Comparison of ENCODE assay signal across 20 mouse cellular contexts in genomic region chr14:72113377-72113993, GRCm38 (mm10).
A peak's percentile ranks its signal among the peaks of the same experiment; 100 is the strongest.
DNase-seq lines count a peak whose midpoint lies in the region; ATAC-seq and TF ChIP-seq lines count a peak whose summit lies in the region.
"Had no signal": no experiment of that assay in that cellular context is flagged by ENCODE, and none has a peak within 500 bp of the region (broad histone marks: within the 10 kb centered on the region; RNA-seq: fewer than 3 reads in every experiment).

No protein-coding gene starts in this region.

- peak in 1 of 3 experiments; percentile 1 for DNase-seq in liver, embryonic 14.5 days (ENCODE audit: low read depth in 3 of 3, low spot score in 3 of 3)
- DNase-seq in kidney, postnatal 10 days: no peak
- no peak for DNase-seq in hindbrain, embryonic 14.5 days (ENCODE audit: low spot score)
- DNase-seq in right cerebral cortex, postnatal 36 days (ENCODE audit: low spot score in 2 of 2): no peak
- DNase-seq: adrenal gland, postnatal 10 days; cerebellum, adult 18-20 months; cerebellum, adult 9-11 months; cerebellum, postnatal 36 days; forebrain, postnatal 0 days; gastrocnemius, postnatal 25 days; heart, adult 11 months; heart, postnatal 36 days had no signal

- 5% methylated on average over 8 of the region's 8 CpGs for WGBS in liver, embryonic 14.5 days (ENCODE audit: insufficient replicate concordance)
- 79% methylated on average over 8 of the region's 8 CpGs for WGBS in hindbrain, embryonic 14.5 days

- no peak overlapping the region for H3K4me2 ChIP-seq in liver, embryonic 14.5 days (ENCODE audit: low read depth)
- H3K4me2 ChIP-seq in hindbrain, embryonic 14.5 days (replicated peaks): no peak overlapping the region
- H3K4me2 ChIP-seq: forebrain, embryonic 13.5 days; heart, embryonic 13.5 days; hindbrain, embryonic 12.5 days had no signal

- peaks cover 3% of the 10 kb centered on the region for H3K27me3 ChIP-seq in megakaryocyte, embryonic 14.5 days (replicated peaks)
- no peaks in the 10 kb centered on the region for H3K27me3 ChIP-seq in liver, embryonic 14.5 days (ENCODE audit: control insufficient read depth, insufficient read depth, low read length)
- no peaks in the 10 kb centered on the region for H3K27me3 ChIP-seq in hindbrain, embryonic 14.5 days (ENCODE audit: control insufficient read depth, insufficient read depth, low read length)
- H3K27me3 ChIP-seq: forebrain, embryonic 13.5 days; heart, embryonic 13.5 days; hindbrain, embryonic 12.5 days had no signal

- no peak overlapping the region for H3K9ac ChIP-seq in liver, embryonic 14.5 days (replicated peaks)
- no peak overlapping the region for H3K9ac ChIP-seq in hindbrain, embryonic 14.5 days
- H3K9ac ChIP-seq: forebrain, embryonic 13.5 days; forebrain, postnatal 0 days; heart, embryonic 13.5 days; hindbrain, embryonic 12.5 days had no signal

- TF ChIP-seq CTCF in liver, embryonic 14.5 days (IDR thresholded peaks at IDR 0.05; ENCODE audit: low read depth): no peak

- peak overlapping the region; percentile 71 for H3K4me3 ChIP-seq in megakaryocyte, embryonic 14.5 days (replicated peaks)
- no peak overlapping the region for H3K4me3 ChIP-seq in liver, embryonic 14.5 days (ENCODE audit: insufficient read depth in 1 of 2, low read depth in 2 of 2, low read length in 2 of 2)
- H3K4me3 ChIP-seq in hindbrain, embryonic 14.5 days (replicated peaks; ENCODE audit: low read length): no peak overlapping the region
- H3K4me3 ChIP-seq: embryonic facial prominence, embryonic 10.5 days; forebrain, embryonic 13.5 days; heart, embryonic 13.5 days; hindbrain, embryonic 12.5 days had no signal

- no peaks in the 10 kb centered on the region for H3K36me3 ChIP-seq in megakaryocyte, embryonic 14.5 days (replicated peaks; ENCODE audit: low read length)
- H3K36me3 ChIP-seq in liver, embryonic 14.5 days (replicated peaks; ENCODE audit: control insufficient read depth, insufficient read depth, low read depth): no peaks in the 10 kb centered on the region
- H3K36me3 ChIP-seq in hindbrain, embryonic 14.5 days (replicated peaks; ENCODE audit: control insufficient read depth, insufficient read depth): no peaks in the 10 kb centered on the region
- H3K36me3 ChIP-seq: embryonic facial prominence, embryonic 10.5 days; heart, embryonic 13.5 days; hindbrain, embryonic 12.5 days had no signal

- H3K9me3 ChIP-seq in megakaryocyte, embryonic 14.5 days: no peaks in the 10 kb centered on the region
- H3K9me3 ChIP-seq in liver, embryonic 14.5 days (ENCODE audit: control insufficient read depth, low read length): no peaks in the 10 kb centered on the region
- no peaks in the 10 kb centered on the region for H3K9me3 ChIP-seq in hindbrain, embryonic 14.5 days (ENCODE audit: control insufficient read depth, low read length)
- H3K9me3 ChIP-seq: embryonic facial prominence, embryonic 10.5 days; forebrain, embryonic 13.5 days; heart, embryonic 13.5 days; hindbrain, embryonic 12.5 days had no signal

- H3K27ac ChIP-seq in liver, embryonic 14.5 days: no peak overlapping the region
- no peak overlapping the region for H3K27ac ChIP-seq in hindbrain, embryonic 14.5 days
- H3K27ac ChIP-seq: embryonic facial prominence, embryonic 10.5 days; forebrain, embryonic 13.5 days; heart, embryonic 13.5 days; hindbrain, embryonic 12.5 days; hindbrain, postnatal 0 days had no signal

- peaks cover 40% of the 10 kb centered on the region for H3K4me1 ChIP-seq in megakaryocyte, embryonic 14.5 days
- peaks cover 0 to 4% of the 10 kb centered on the region in 2 experiments; a peak in 1 of 4 replicates for H3K4me1 ChIP-seq in liver, embryonic 14.5 days (replicated peaks; ENCODE audit: control insufficient read depth in 2 of 2, insufficient read depth in 2 of 2, low read length in 1 of 2)
- H3K4me1 ChIP-seq in hindbrain, embryonic 14.5 days (replicated peaks; ENCODE audit: control insufficient read depth, insufficient read depth, low read length): 0 out of 2 replicates have a peak, but pooled peaks cover 3% of the 10 kb centered on the region
- H3K4me1 ChIP-seq: embryonic facial prominence, embryonic 10.5 days; hindbrain, embryonic 12.5 days had no signal

- ATAC-seq in megakaryocyte, adult 5-6 weeks (ENCODE audit: poor library complexity, severe bottlenecking): no peak
- ATAC-seq in common myeloid progenitor, adult 5-6 weeks (replicated peaks; ENCODE audit: low read depth, poor library complexity, severe bottlenecking): peak; percentile 95
- ATAC-seq in liver, embryonic 14.5 days (ENCODE audit: insufficient read depth): peak; percentile 56; the same call in 1 of the 2 replicates
- ATAC-seq in hindbrain, embryonic 14.5 days (ENCODE audit: low FRiP score): no peak
- ATAC-seq: forebrain, embryonic 13.5 days; forebrain, postnatal 0 days; hindbrain, postnatal 0 days had no signal

- no peak for TF ChIP-seq EP300 in liver, embryonic 14.5 days (IDR thresholded peaks at IDR 0.05; ENCODE audit: low read depth)

Comparison
In these comparisons a context has a peak if more than half of its experiments do, and no peak if none do; other contexts are left out.
1. ATAC-seq: peak in common myeloid progenitor, adult 5-6 weeks (single experiment) and liver, embryonic 14.5 days (single experiment); none in megakaryocyte, adult 5-6 weeks (single experiment) and hindbrain, embryonic 14.5 days (single experiment).